ENCODE assay signal across 8 mouse cellular contexts in genomic region chr3:33955854-33956624, GRCm38 (mm10).
DNase-seq lines count a peak whose midpoint lies in the region; ATAC-seq and TF ChIP-seq lines count a peak whose summit lies in the region.

No protein-coding gene starts in this region.

- H3K4me1 ChIP-seq in lung, embryonic 14.5 days (ENCODE audit: insufficient read depth) = no peaks in the 10 kb centered on the region

- peak overlapping the region; percentile 51 for H3K4me2 ChIP-seq in lung, embryonic 14.5 days

- no peak overlapping the region for H3K4me3 ChIP-seq in lung, embryonic 14.5 days (ENCODE audit: low read depth, low read length)

- WGBS in lung, embryonic 14.5 days = 2% methylated on average over 19 of the region's 19 CpGs

- peak; percentile 71 for DNase-seq in MN1 (ENCODE audit: low spot score)
- peak; percentile 60 for DNase-seq in cerebellum, adult 8-10 months
- DNase-seq in layer of hippocampus, adult 8-10 months (ENCODE audit: low spot score in 2 of 2) = peak; percentile 56 to 70
- DNase-seq in lung, embryonic 14.5 days = peak; percentile 90
- DNase-seq in ovary, adult 18-20 months (ENCODE audit: low spot score) = peak; percentile 32
- DNase-seq in thymus, postnatal 0 days (ENCODE audit: low spot score) = peak; percentile 71

- peak; percentile 79 for ATAC-seq in frontal cortex, adult (ENCODE audit: low TSS enrichment)
- peak; percentile 85 to 86 for ATAC-seq in hematopoietic stem cell, adult 5-6 weeks (replicated peaks in 1 of 2; ENCODE audit: insufficient read depth in 1 of 2, low FRiP score in 2 of 2, low TSS enrichment in 1 of 2, low read depth in 1 of 2, poor library complexity in 2 of 2, severe bottlenecking in 2 of 2)
- ATAC-seq in lung, embryonic 14.5 days (ENCODE audit: insufficient read depth) = peak; percentile 80

- no peak overlapping the region for H3K9ac ChIP-seq in lung, embryonic 14.5 days

- H3K27me3 ChIP-seq in lung, embryonic 14.5 days (ENCODE audit: insufficient read depth, low read length) = 0 out of 2 replicates have a peak, but pooled peaks cover 9% of the 10 kb centered on the region

- H3K27ac ChIP-seq in lung, embryonic 14.5 days (ENCODE audit: low read depth) = no peak overlapping the region

- no peaks in the 10 kb centered on the region for H3K9me3 ChIP-seq in lung, embryonic 14.5 days (ENCODE audit: low read depth, low read length)

- TF ChIP-seq CTCF in lung, embryonic 14.5 days (IDR thresholded peaks at IDR 0.05; ENCODE audit: low read depth) = peak; percentile 88

- no peaks in the 10 kb centered on the region for H3K36me3 ChIP-seq in lung, embryonic 14.5 days (ENCODE audit: insufficient read depth)

Comparison
In these comparisons a context has a peak if more than half of its experiments do, and no peak if none do; other contexts are left out.
1. DNase-seq: peak in every context shown above with its lines; median percentile 90 in lung, embryonic 14.5 days; 71 in MN1; 71 in thymus, postnatal 0 days; 63 in layer of hippocampus, adult 8-10 months; 60 in cerebellum, adult 8-10 months; 32 in ovary, adult 18-20 months.